Mouse (Mus musculus) adrenal gland, adult 2 months (tissue): ENCODE measurements around the gene Nptn. TPM values are rescaled to one million over a fixed set of nuclear protein-coding genes. Genes with fewer than 3 reads are reported as not detected.

ENCODE experiments used
- DNase-seq: peaks from one replicate; pipeline ENCODE4 v3.0.0; 2021
- polyA plus RNA-seq: library from polyadenylated mRNA; depleted of rRNA; stranded (reverse); fragments of >200 nt; gene quantifications from 2 replicates; pipeline ENCODE4 v1.2.3, GENCODE M21; 2012; rRNA removed
- total RNA-seq, 2 experiments: library from RNA; stranded (reverse); gene quantifications; 2 replicates each; pipeline ENCODE4 v1.2.3; 2021

Nptn gene
- total and polyA plus RNA-seq, 3 experiments: 200 to 247 (median 227) TPM

GRCm38 (mm10) chr9:58691471-58691870 lies 109.4 kb downstream of the Nptn start:
- no peak for DNase-seq

GRCm38 (mm10) chr9:58698486-58698885 lies 116.4 kb downstream of the Nptn start:
- no peak for DNase-seq

- DNase-seq: no peak
These were observed 119.7 kb downstream of the Nptn start for GRCm38 (mm10) chr9:58701751-58702150.

GRCm38 (mm10) chr9:58703766-58704165 lies 121.7 kb downstream of the Nptn start:
- no peak for DNase-seq

- DNase-seq: no peak
These were observed 124.0 kb downstream of the Nptn start for GRCm38 (mm10) chr9:58706024-58706423.

Other genes starting within 250 kb of the Nptn start
- not detected for gene Tbc1d21, start 211.8 kb upstream of the Nptn start, total RNA-seq
- not detected in 2 replicates for gene Tbc1d21, start 211.8 kb upstream of the Nptn start, polyA plus RNA-seq
- gene Insyn1, start 93.6 kb upstream of the Nptn start, total RNA-seq: 10 to 100 TPM in 1 of 2 experiments, 1 to 10 TPM in 1; 8.2 to 11.9 TPM
- gene Insyn1, start 93.6 kb upstream of the Nptn start, polyA plus RNA-seq: 9.2 and 12.7 TPM in 2 replicates
- gene Cd276, start 26.8 kb upstream of the Nptn start, total RNA-seq: 10 to 100 TPM; 11.0 to 12.3 TPM
- 7.2 and 9.5 TPM in 2 replicates for gene Cd276, start 26.8 kb upstream of the Nptn start, polyA plus RNA-seq
- 1 to 10 TPM in 1 of 2 experiments, under 1 TPM in 1; 0.69 to 1.0 TPM for gene Rec114, start 161.7 kb downstream of the Nptn start, total RNA-seq
- gene Rec114, start 161.7 kb downstream of the Nptn start, polyA plus RNA-seq: 0.21 and 0.46 TPM in 2 replicates
- 1 to 10 TPM in 1 of 2 experiments, under 1 TPM in 1; 0.63 to 1.5 TPM for gene Hcn4, start 241.2 kb downstream of the Nptn start, total RNA-seq
- 1.6 and 2.2 TPM in 2 replicates for gene Hcn4, start 241.2 kb downstream of the Nptn start, polyA plus RNA-seq